Mouse (Mus musculus) spleen, adult 12 weeks (tissue): ENCODE results near the gene Adnp.
"Not testable (repeated sequence)": the region's sequence is repeated elsewhere in the genome, so short reads cannot be mapped to it uniquely, and the experiment has no call there.

Source experiments
- DNase-seq: peaks from one replicate; pipeline ENCODE4 v3.0.0; 2022; ENCODE audit warnings: low spot score

Adnp gene

DNA sequence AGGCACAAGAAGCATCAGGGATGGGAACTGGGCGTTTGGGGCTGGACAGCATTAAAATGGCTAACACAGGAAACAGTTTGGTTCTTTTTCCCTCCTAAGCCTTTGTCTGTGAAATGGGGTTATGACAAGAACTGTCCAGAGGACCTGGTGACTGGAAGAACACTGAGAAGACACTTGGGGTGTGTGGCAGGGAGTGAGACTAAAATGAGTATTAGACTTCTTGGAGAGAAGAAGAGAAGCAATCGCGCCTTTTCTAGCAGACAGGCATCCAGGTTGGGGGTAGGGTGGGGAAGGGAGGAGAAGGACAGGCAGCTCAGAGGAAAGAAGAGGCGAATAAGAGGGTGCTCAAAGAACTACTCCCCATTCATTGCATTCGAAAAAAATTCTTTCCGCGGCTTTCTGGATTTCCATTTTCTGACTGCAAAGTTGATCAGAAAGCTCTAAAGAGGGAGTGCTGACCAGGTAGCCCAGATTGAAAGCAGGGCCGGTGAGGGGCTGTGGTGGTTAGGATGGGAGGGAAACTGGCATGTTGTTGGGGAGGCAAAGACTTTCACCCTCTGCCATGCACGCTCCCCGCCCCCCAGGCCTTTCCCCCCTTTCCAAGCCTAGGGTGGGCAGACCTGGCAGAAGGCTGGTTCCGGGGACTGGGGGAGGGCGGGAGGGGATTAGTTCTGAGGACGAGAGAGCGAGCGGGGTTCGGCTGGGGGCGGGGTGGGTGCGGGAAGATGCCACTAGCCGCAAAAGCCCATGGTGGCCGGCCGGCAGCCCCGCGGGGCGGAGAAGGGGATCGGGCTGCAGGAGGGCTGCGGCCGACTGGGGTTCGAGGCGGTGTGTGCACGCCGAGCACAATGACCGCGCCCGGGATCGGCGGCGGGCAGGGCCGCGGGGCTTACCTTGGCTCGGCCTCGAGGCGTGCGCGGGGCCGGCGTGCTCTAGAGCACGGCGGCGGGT, 956 bp downstream of the Adnp start:
- DNase-seq = peak; percentile 17

DNA sequence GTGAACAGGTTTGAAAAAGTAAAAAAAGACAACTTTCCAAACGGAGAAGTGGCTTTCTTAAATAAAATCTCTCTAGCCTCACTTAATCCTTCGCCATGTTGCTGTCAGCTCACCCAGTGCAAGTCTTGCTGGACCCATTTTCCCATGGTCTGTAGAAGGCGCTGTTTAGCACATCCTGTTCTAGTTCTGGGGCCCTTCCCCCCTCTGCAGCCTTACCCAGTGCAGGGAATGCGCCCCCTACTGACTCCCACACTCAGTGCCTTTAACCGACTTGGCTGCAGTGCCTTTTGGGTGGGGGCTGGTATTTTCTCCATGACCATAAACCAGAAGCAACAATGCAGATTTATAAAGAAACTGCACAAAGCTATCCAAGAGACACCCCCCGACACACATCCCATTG, 1.6 kb downstream of the Adnp start:
- peak; percentile 79 for DNase-seq

DNA sequence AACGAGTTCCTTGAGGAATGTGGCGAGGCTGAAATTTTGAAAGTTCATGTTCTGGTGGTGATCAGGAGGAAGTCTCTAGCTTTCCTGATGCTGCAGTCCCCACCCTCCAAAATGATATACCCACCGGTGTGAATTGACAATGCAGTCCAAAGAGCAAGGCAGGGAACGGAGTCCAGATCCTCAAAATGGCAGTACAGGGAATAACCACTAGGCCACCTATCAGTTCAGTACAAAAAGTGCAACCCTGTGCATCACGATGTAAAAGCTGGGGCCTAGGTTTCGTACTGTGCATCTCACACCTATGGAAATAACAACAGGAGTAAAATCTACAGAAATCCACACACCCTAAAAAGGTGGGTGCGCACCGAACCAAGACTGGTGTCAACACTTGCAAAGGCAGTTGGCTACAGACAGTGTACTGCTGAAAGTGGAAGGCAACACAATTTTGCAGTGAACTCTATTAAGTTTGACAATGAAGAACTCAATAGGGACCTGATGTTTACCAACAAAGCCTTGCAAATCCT, 2.4 kb downstream of the Adnp start:
- no peak for DNase-seq

DNA sequence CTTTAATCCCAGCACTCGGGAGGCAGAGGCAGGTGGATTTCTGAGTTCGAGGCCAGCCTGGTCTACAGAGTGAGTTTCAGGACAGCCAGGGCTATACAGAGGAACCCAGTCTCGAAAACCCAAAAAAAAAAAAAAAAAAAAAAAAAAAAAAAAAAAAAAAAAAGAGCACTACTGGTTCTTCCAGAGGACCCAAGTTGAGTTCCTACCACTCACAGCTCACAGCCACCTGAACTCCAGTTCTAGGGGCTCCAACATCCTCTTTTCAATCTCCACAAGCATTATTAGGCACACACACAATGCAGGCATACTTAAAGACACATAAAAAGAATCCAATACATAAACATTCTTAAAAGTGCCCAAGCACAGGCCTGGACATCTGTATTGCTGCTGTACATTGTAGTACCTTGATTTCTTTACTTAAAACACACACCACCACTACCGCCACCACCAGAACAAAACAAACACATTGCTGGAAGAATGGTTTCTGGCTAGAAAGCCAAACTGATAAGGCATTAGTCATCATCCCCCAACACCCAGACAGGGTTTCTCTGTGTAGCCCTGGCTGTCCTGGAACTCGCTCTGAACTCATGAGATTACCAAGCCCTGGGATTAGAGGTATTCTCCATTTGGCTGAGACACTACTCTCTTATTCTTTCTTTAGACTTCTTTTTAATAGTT, 6.8 kb downstream of the Adnp start:
- no peak for DNase-seq

DNA sequence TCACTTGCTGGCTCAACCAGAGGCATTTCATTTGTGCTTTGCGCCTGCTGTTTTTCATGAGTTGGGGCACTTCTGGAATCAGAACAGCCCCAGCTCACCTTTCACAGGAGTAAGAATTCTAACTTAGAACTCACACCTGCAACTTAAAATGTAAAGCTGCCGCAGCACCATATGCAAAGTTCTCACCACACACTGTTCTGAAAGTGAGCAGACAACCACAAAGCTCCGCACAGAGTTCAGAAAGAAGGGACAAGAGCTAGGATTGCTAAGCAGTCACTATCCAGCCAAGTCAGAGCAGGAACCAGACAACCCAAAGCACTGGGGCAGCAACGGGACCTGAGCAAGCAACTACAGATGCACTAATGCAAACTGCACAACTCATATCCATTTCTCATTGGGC, 7.4 kb downstream of the Adnp start:
- DNase-seq = no peak

DNA sequence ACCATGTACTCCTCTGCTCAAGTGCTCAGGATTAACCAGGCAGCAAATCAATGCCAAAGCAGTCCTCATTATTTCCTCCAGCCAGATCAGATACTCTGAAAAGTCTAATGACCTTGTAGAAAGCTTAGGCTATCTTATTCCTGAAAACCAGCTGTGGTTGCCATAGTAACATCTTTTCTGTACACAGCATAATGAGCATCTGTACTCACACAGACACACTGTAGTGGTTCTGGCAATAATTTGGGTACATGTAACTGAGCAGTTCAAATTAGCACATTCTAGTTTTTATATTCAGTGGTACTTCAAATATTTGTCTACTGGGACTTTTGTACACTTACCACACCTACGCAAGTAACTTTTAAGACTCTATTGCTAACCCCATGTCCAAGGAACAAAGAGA, 8.5 kb downstream of the Adnp start:
- no peak for DNase-seq

DNA sequence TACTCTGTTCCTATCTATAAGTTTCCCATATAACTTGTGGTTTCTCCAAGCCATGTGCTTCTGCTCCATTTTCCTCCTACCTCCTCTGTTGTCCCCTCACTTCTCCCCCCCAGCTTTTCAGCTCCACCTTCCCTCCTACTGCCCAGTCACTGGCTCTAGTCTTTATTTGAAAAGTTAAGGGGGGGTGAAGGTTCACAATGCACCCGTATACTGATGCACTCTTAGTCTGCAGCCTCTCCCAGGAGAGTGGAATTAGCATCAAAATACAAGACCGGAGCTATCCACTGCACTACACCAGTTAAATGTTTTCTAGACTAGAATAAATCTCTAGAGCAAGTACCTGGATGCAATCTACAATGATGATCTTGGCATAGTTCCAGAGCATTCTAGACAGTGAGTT, 11.2 kb downstream of the Adnp start:
- no peak for DNase-seq

DNA sequence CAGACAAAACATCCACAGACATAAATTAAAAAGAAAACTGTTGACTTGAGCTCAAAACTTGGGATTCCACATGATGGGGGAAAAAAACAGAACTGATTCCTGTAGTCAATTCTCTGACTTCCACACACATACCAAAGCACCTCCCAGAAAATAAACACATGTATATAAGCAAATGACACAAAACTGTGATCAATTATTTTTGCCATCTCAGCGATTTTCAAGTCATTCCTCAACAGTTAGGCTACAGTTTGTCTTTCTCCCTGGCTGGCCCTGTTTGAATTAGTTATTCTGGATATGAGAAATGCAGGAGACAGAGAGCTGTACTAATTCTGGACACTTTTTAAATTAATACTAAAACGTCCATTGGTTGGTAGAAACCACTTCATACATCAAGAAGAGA, 13.2 kb downstream of the Adnp start:
- DNase-seq = no peak

DNA sequence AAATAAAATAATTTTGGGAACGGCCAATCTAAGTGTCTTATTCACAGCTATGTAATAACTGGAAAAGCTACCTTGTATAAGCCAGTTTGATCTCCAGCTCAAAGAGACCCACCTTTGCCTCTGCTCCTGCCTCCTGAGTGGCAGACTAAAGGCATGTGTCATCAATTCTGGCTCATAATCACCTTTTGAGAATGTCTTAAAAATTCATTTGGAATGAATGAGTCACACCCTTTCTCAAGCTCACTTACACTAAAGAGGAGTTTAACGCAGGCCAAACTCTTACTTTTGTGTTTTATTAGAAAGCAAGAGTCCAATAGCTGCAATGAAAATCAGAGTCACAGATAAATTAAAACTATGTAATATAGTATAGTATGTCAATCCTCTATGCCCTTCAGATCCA, 15.1 kb downstream of the Adnp start:
- DNase-seq = no peak

DNA sequence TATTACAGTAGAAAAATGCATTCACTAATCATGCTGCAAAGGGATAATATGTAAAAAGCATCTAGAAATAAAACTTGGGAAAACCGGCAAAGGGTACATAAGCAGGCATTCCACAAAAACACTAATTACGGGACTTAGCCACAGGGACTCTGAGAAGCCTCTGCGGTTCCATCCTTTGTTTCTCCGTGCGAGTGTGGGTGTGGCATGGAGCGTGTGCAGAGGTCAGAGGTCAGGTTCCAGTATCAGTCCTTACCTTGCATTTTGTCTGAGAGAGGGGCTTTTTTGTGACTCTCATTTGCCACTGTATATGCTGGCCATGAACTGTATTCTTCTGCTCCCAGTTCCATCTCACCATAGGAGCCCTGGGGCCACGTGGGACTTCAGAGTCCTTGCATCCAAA, 31.0 kb downstream of the Adnp start:
- no peak for DNase-seq

DNA sequence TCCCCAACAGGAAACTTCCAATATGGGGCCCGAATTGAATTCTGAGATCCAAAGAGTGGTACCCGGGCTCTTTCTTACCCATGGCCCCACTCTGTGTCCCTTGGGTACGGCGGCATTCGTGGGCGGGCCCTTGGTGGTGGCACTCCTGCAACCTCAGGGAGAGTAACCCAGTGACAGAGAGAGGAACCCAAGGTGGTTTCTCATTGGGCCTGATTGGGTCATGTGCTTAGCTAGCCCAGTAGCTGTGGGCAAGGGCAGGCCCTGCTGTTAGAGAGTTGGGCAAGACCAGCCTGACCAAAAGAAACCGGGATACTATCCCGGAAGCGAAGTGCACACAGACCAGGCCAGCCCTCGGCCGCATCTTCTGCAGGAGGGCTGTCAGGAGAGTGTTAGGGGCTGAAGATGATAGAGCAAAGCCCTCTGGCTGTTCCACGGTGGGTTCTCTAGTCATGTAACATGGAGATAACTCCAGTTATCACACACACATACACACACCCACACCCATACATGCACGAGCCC, 36.7 kb downstream of the Adnp start:
- peak; percentile 63 for DNase-seq

DNA sequence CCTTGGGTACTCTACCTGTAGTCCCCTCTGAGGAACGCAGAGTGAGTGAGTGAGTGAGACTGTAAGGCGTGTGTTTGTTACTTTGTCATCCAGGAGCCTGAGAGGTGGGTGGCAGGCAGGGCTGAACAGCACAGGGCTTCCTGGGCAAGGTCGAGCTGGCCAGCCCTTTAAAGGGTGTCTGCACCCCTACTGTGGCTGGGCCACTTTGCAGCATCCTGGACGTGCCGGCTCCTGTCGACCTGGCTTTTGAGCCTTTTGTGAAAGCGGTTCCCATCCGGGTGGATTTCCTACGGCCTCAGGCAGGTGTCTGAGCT, 37.2 kb downstream of the Adnp start:
- DNase-seq = peak; percentile 19

DNA sequence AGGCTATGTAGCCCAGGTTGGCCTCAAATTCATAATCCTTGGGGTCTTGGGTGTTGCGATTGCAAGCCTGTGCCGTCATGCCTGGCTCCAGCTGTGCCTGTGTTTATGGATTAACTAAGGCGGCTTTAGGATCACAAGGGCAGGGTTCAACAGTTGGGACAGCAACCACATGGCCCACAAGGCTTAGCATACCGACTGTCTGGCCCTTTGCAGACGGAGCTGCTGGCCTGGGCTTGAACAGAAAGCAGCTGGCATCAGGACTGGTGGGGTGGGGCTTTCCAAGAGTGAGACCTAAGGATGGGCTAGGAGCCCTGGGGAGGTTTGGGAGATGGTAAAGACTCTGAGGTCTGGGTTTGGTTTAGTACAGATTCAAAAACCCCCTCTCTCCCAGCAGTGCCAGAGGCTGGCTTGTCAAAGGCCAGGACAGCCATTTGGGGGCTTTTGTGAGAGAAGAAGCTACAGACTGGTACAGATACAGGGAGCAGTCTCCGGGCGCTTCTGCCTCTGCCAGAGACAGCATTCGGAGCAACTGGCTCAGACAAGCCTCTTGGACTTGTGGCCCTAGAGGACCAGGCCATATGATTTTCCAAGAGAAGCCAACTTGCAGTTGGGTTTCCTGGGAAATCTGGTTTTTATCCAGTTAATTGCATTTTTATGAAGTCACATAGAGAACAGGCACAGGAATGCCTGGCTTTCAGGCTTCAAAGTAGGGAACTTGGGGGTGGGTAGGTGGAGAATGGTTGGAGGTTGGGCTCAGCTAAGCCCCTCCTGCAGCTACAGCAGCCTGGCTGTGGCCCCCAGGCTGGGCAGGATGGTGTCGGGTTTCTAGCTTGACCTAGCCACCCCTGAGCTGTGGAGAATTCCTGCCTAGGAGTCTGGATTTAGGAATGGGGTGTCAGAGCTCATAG, 37.8 kb downstream of the Adnp start:
- no peak for DNase-seq

DNA sequence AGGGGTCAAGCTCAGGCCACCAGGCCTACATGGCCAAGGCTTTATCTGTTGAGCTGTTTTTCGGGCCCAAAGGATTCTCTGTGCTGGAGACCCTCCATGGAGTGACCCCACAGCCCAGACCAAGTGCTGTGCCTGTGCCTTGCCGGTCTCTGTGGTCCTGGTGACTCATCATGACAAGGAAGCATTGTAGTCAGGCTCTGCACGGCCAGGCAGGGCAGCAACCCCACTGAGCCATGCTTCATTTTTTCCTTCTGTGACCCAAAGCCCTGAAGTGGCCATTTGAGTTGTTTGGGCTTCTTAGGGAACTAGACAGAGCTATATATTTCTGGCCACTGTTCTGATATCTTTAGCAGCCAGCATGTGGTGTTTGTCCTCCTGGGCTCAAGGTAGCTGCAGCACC, 39.1 kb downstream of the Adnp start:
- no peak for DNase-seq

DNA sequence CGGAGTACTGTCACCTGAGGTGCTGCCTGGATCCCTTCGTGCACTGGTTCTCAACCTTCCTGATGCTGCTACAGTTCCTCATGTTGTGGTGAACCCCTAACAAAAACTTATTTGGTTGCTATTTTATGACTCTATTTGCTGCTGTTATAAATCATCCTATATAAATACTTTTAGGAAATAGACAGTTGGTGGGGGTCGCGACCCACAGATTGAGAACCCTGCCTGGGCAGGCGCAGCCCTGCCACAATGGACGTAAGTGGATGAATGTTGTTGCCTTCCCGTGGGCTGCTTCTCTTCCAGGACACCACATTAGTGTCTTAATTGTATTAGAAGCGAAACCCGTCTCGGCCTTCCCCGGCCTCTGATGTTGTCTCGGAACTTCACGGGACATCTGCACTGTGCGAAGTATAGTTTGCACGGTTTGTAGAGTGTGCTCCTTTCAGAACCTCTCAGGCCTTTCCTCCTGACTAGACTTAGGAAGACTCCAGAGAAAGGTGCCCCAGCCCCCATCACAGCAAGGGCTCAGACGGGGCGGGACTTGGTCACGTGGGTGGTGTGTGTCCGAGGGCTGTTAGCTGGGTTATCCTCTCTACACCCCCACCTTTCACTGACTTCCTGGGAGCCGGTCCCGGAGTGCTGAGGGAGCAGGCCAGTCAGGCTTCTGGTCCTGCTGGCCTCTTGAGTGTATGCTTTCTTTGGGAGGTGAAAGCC, 40.0 kb downstream of the Adnp start:
- DNase-seq = no peak

DNA sequence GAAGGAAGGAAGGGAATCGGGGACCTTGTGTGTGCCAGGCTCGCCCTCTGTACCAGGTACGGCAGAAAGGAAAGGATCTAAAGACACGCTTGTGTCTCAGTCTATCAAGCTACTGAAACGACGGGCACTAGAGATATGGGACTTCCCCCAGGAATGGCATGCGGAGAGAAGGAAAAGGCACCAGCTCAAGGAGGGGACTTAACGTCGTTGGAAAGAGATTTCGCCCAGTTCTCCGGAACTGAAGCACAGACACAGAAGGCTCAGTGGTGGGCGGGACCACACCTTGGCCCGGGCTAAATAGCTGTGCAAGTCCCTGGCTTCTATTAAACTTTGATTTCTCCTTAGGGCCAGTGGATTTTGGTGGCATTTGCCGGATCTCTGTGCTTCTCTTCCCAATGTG, 44.9 kb downstream of the Adnp start:
- no peak for DNase-seq

DNA sequence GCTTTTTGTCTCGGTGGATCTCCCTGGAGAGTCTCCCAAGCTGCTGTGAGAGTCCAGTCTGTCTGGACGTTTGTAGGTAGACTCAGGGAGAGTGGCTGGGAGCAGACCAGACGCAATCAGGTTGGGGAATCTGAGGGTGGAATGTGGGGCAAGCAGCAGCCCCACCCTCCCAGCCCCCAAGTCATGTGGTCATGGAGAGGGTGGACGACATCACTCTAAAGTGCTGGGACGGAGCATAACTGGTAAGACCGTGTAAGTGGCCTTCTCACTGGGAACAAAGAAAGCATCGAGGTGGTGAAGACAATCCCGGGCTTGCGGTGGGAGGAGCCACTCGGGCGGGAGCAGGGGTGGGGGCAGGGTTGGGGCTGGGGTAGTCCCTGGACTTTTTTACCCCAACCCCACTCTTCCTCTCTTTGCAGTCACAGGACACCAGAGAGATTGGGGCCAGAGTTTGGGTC, 45.4 kb downstream of the Adnp start:
- no peak for DNase-seq

DNA sequence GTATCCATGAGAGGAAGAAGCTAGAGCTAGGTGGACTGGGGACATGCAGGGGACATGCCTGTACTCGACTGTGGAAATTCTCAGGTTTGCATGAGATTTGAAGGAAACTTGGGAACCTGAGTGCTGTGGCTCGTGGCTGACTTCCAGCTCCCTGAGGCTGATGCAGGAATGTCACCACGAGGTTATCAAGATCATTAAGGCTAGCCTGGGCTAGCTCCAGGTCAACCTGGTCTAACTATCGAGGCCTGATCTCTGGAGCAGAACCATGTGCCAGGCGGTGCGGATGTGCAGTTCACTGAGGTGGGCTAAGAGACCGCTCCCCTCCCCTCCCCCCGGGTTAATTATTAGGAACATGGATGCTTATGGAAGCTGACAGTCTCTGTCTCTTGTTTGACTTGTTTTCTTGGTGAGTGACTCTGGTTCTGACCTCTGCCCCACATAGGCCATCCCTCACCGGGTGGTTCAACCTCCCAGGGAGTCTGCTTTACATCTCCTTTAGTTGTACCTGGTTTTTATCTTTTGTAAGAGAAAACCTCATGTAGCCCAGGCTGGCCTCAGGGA, 46.5 kb downstream of the Adnp start:
- no peak for DNase-seq

DNA sequence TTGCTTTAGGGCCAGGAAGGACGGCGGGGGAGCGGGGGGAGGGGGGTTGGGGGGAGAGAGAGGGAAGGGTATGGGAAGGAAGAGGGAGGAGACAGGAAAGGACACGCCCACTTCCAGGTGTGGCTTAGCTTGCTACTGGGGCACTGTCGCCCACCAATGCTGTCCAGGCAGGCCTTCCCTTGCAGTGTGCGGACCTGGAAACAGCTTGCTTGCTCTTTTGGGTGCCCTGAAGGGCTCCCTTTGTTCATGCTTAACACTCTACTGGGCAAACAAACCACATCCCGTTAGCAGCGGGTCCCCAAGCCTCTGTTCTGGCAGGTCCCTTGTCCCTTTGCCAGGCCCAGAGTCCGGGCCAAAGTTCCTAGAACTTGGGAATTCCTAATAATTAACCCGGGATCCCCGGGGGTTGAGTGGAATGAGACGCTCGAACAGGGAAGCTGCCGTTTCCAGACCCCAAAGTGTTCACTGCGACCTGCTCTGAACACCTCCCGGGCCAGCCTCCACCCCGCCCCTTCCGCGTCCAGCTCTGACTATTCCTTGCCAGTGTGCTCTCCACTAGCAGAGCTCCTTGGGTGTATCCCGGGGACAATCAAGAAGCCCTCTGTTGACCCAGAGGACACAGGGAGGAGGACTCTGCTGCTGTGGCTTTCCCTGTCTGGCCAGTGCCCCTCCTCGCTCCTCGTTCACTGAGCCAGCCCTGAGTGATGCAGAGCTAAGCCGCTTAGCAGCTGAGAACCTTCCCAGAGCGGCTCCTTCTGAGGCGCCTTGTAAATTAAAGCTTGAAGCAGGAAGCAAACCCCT, 47.8 kb downstream of the Adnp start:
- DNase-seq = no peak

DNA sequence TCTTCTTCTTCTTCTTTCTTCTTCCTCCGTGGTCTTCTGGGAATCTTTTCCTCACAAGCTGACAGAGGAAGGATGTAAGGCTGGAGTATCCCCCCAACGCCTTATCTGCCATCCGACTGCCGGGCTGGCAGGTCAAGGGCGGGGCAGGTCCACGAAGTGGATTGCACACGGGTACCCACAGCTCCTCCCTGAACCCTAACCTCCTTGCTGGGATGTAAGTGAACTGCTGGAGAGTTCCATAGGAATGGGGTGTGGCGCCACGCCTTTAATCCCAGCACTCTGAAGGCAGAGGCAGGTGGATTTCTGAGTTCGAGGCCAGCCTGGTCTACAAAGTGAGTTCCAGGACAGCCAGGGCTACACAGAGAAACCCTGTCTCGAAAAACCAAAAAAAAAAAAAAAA, 48.9 kb downstream of the Adnp start:
- DNase-seq = not testable (repeated sequence)
